Mouse (Mus musculus) MEL (cell line): ENCODE data around the gene Mfap3. TPM values are rescaled to one million over a fixed set of nuclear protein-coding genes. Genes with fewer than 3 reads are reported as not detected.

Source experiments
- DNase-seq: peaks from one replicate; pipeline ENCODE4 v3.0.0; 2011; ENCODE audit warnings: low read depth, low spot score
- H3K27ac ChIP-seq: 2 replicates; pipeline ENCODE4 v1.5.1; 2012; ENCODE audit warnings: low read depth, mild to moderate bottlenecking, control low read depth, low read length, moderate library complexity; ENCODE audit not compliant: control insufficient read depth
- H3K27me3 ChIP-seq, 2 experiments: fragments of 150-350 bp in 1 of 2; sonication (generic) in 1 of 2; 2 replicates each; pipeline ENCODE4 v1.6.1; 2012; ENCODE audit warnings: low read length in 2 of 2, mild to moderate bottlenecking in 2 of 2, improper control_type of control experiment in 1 of 2, moderate library complexity in 1 of 2; ENCODE audit not compliant: insufficient read depth in 2 of 2, control insufficient read depth in 1 of 2
- H3K36me3 ChIP-seq, 2 experiments: 2 replicates each; pipeline ENCODE4 v1.6.1; 2012 to 2014; ENCODE audit warnings: low read length in 2 of 2, improper control_type of control experiment in 1 of 2, inconsistent platforms in 1 of 2, mild to moderate bottlenecking in 1 of 2; ENCODE audit not compliant: insufficient read depth in 2 of 2, control insufficient read depth in 1 of 2
- H3K4me1 ChIP-seq, 2 experiments: fragments of 150-350 bp in 1 of 2; sonication (generic) in 1 of 2; 2 replicates each; pipeline ENCODE4 v1.6.1; 2012; ENCODE audit warnings: low read length in 2 of 2, improper control_type of control experiment in 1 of 2, mild to moderate bottlenecking in 1 of 2; ENCODE audit not compliant: insufficient read depth in 2 of 2, control insufficient read depth in 1 of 2
- H3K4me3 ChIP-seq, 2 experiments: fragments of 150-350 bp in 1 of 2; sonication (generic) in 1 of 2; 2 replicates each; pipeline ENCODE4 v1.5.1; 2012; ENCODE audit warnings: low read depth in 2 of 2, low read length in 2 of 2, mild to moderate bottlenecking in 2 of 2, moderate library complexity in 2 of 2, control low read depth in 1 of 2, improper control_type of control experiment in 1 of 2; ENCODE audit not compliant: control insufficient read depth in 1 of 2, insufficient read depth in 1 of 2
- H3K79me2 ChIP-seq: 2 replicates; pipeline ENCODE4 v1.6.1; 2012; ENCODE audit warnings: mild to moderate bottlenecking, low read length, moderate library complexity; ENCODE audit not compliant: control insufficient read depth, poor library complexity, insufficient read depth
- H3K9ac ChIP-seq: 2 replicates; pipeline ENCODE4 v1.6.1; 2012; ENCODE audit warnings: low read depth, mild to moderate bottlenecking, control low read depth, low read length, moderate library complexity; ENCODE audit not compliant: control insufficient read depth, poor library complexity, severe bottlenecking
- H3K9me3 ChIP-seq: fragments of 150-350 bp; sonication (generic); replicated peaks from 2 replicates; pipeline ENCODE4 v1.6.1; 2012; ENCODE audit warnings: mild to moderate bottlenecking, low read length, improper control_type of control experiment, moderate library complexity; ENCODE audit not compliant: insufficient read depth
- BHLHE40 ChIP-seq: IDR thresholded peaks from 2 replicates; pipeline ENCODE4 v1.6.1; 2012; ENCODE audit warnings: low read depth, mild to moderate bottlenecking, inconsistent platforms, low read length, improper control_type of control experiment, borderline replicate concordance
- CHD1 ChIP-seq: IDR thresholded peaks from 2 replicates; pipeline ENCODE4 v1.6.1; 2012; ENCODE audit warnings: low read depth, mild to moderate bottlenecking, inconsistent platforms, low read length, improper control_type of control experiment
- CHD2 ChIP-seq: IDR thresholded peaks from 2 replicates; pipeline ENCODE4 v1.6.1; 2011; ENCODE audit warnings: low read length, improper control_type of control experiment
- ELF1 ChIP-seq: IDR thresholded peaks from 2 replicates; pipeline ENCODE4 v1.6.1; 2014; ENCODE audit warnings: low read depth, mild to moderate bottlenecking, inconsistent platforms, low read length, improper control_type of control experiment, moderate library complexity
- EP300 ChIP-seq, 2 experiments: IDR thresholded peaks; 2 replicates each; pipeline ENCODE4 v1.6.1; 2011; ENCODE audit warnings: improper control_type of control experiment in 2 of 2, low read length in 2 of 2, low read depth in 1 of 2, mild to moderate bottlenecking in 1 of 2
- ETS1 ChIP-seq: IDR thresholded peaks from 2 replicates; pipeline ENCODE4 v1.6.1; 2012; ENCODE audit warnings: low read depth, mild to moderate bottlenecking, inconsistent platforms, low read length, improper control_type of control experiment, moderate library complexity
- GABPA ChIP-seq: IDR thresholded peaks from 2 replicates; pipeline ENCODE4 v1.6.1; 2012; ENCODE audit warnings: low read depth, mild to moderate bottlenecking, inconsistent platforms, low read length, improper control_type of control experiment, moderate library complexity
- GATA1 ChIP-seq: IDR thresholded peaks from 2 replicates; pipeline ENCODE4 v1.6.1; 2011; ENCODE audit warnings: low read depth, low read length, improper control_type of control experiment
- HCFC1 ChIP-seq: IDR thresholded peaks from 2 replicates; pipeline ENCODE4 v1.6.1; 2012; ENCODE audit warnings: low read depth, mild to moderate bottlenecking, inconsistent platforms, low read length, improper control_type of control experiment, moderate library complexity
- JUND ChIP-seq: IDR thresholded peaks from 2 replicates; pipeline ENCODE4 v1.6.1; 2011; ENCODE audit warnings: low read depth, mild to moderate bottlenecking, improper control_type of control experiment, low read length
- KAT2A ChIP-seq: conservative IDR thresholded peaks from 2 replicates; pipeline ENCODE4 v1.6.1; 2012; ENCODE audit warnings: low read depth, low read length, improper control_type of control experiment, inconsistent platforms
- MAFK ChIP-seq: IDR thresholded peaks from 2 replicates; pipeline ENCODE4 v1.6.1; 2011; ENCODE audit warnings: low read depth, mild to moderate bottlenecking, low read length, improper control_type of control experiment, borderline replicate concordance
- MAX ChIP-seq: IDR thresholded peaks from 2 replicates; pipeline ENCODE4 v1.6.1; 2011; ENCODE audit warnings: low read length, improper control_type of control experiment
- MAZ ChIP-seq: IDR thresholded peaks from 2 replicates; pipeline ENCODE4 v1.6.1; 2012; ENCODE audit warnings: low read depth, mild to moderate bottlenecking, inconsistent platforms, low read length, improper control_type of control experiment
- MEF2A ChIP-seq: IDR thresholded peaks from 2 replicates; pipeline ENCODE4 v1.6.1; 2014; ENCODE audit warnings: low read depth, mild to moderate bottlenecking, inconsistent platforms, low read length, improper control_type of control experiment; ENCODE audit not compliant: poor library complexity, insufficient replicate concordance, severe bottlenecking; ENCODE audit errors: extremely low read depth
- MXI1 ChIP-seq: IDR thresholded peaks from 2 replicates; pipeline ENCODE4 v1.6.1; 2011; ENCODE audit warnings: mild to moderate bottlenecking, low read depth, low read length, improper control_type of control experiment
- MYB ChIP-seq: IDR thresholded peaks from 2 replicates; pipeline ENCODE4 v1.6.1; 2011; ENCODE audit warnings: mild to moderate bottlenecking, low read depth, low read length, improper control_type of control experiment
- MYC ChIP-seq: IDR thresholded peaks from 2 replicates; pipeline ENCODE4 v1.6.1; 2011; ENCODE audit warnings: low read depth, mild to moderate bottlenecking, low read length, improper control_type of control experiment, moderate library complexity
- NELFE ChIP-seq: IDR thresholded peaks from 2 replicates; pipeline ENCODE4 v1.6.1; 2011; ENCODE audit warnings: low read depth, low read length, improper control_type of control experiment
- NRF1 ChIP-seq: IDR thresholded peaks from 2 replicates; pipeline ENCODE4 v1.6.1; 2014; ENCODE audit warnings: low read depth, mild to moderate bottlenecking, inconsistent platforms, low read length, improper control_type of control experiment, moderate library complexity; ENCODE audit not compliant: poor library complexity, insufficient read depth, severe bottlenecking
- POLR2A ChIP-seq, 2 experiments: IDR thresholded peaks; 2 replicates each; pipeline ENCODE4 v1.6.1; 2011 to 2012; ENCODE audit warnings: low read length in 2 of 2, mild to moderate bottlenecking in 2 of 2, control low read depth in 1 of 2, improper control_type of control experiment in 1 of 2, low read depth in 1 of 2, moderate library complexity in 1 of 2; ENCODE audit not compliant: control insufficient read depth in 1 of 2, insufficient read depth in 1 of 2, poor library complexity in 1 of 2
- POLR2AphosphoS2 ChIP-seq: IDR thresholded peaks from 2 replicates; pipeline ENCODE4 v1.6.1; 2011; ENCODE audit warnings: low read length, improper control_type of control experiment
- RAD21 ChIP-seq: IDR thresholded peaks from 2 replicates; pipeline ENCODE4 v1.6.1; 2011; ENCODE audit warnings: mild to moderate bottlenecking, low read depth, low read length, improper control_type of control experiment
- RCOR1 ChIP-seq: IDR thresholded peaks from 2 replicates; pipeline ENCODE4 v1.6.1; 2012; ENCODE audit warnings: low read depth, mild to moderate bottlenecking, inconsistent platforms, low read length, improper control_type of control experiment
- SIN3A ChIP-seq: IDR thresholded peaks from 2 replicates; pipeline ENCODE4 v1.6.1; 2012; ENCODE audit warnings: low read length, improper control_type of control experiment, inconsistent platforms
- SMC3 ChIP-seq: IDR thresholded peaks from 2 replicates; pipeline ENCODE4 v1.6.1; 2011; ENCODE audit warnings: low read depth, low read length, improper control_type of control experiment
- TAL1 ChIP-seq: IDR thresholded peaks from 2 replicates; pipeline ENCODE4 v1.6.1; 2012; ENCODE audit warnings: mild to moderate bottlenecking, inconsistent platforms, low read length, moderate library complexity, mixed read lengths
- TBP ChIP-seq: IDR thresholded peaks from 2 replicates; pipeline ENCODE4 v1.8.0; 2011; ENCODE audit warnings: low read depth, low read length, improper control_type of control experiment
- TCF12 ChIP-seq: IDR thresholded peaks from 2 replicates; pipeline ENCODE4 v1.6.1; 2014; ENCODE audit warnings: low read depth, mild to moderate bottlenecking, inconsistent platforms, low read length, improper control_type of control experiment, moderate library complexity
- UBTF ChIP-seq: IDR thresholded peaks from 2 replicates; pipeline ENCODE4 v1.6.1; 2012; ENCODE audit warnings: low read depth, mild to moderate bottlenecking, inconsistent platforms, low read length, improper control_type of control experiment, moderate library complexity, borderline replicate concordance; ENCODE audit not compliant: insufficient read depth
- USF1 ChIP-seq: IDR thresholded peaks from 2 replicates; pipeline ENCODE4 v1.6.1; 2014; ENCODE audit warnings: low read depth, mild to moderate bottlenecking, inconsistent platforms, low read length, improper control_type of control experiment, moderate library complexity
- USF2 ChIP-seq, 2 experiments: IDR thresholded peaks; 2 replicates each; pipeline ENCODE4 v1.6.1; 2011 to 2012; ENCODE audit warnings: improper control_type of control experiment in 2 of 2, low read length in 2 of 2, borderline replicate concordance in 1 of 2, inconsistent platforms in 1 of 2, low read depth in 1 of 2, mild to moderate bottlenecking in 1 of 2; ENCODE audit not compliant: insufficient read depth in 1 of 2
- ZKSCAN1 ChIP-seq: IDR thresholded peaks from 2 replicates; pipeline ENCODE4 v1.6.1; 2012; ENCODE audit warnings: low read depth, mild to moderate bottlenecking, inconsistent platforms, low read length, improper control_type of control experiment, moderate library complexity
- ZMIZ1 ChIP-seq: IDR thresholded peaks from 2 replicates; pipeline ENCODE4 v1.6.1; 2012; ENCODE audit warnings: low read depth, mild to moderate bottlenecking, inconsistent platforms, low read length, improper control_type of control experiment, moderate library complexity
- ZNF384 ChIP-seq: IDR thresholded peaks from 2 replicates; pipeline ENCODE4 v1.6.1; 2012; ENCODE audit warnings: low read depth, mild to moderate bottlenecking, inconsistent platforms, low read length, improper control_type of control experiment
- polyA plus RNA-seq, 2 experiments: library from polyadenylated mRNA; stranded (reverse) in 1 of 2; unstranded in 1 of 2; fragments of >175 nt in 1 of 2; fragments of >200 nt in 1 of 2; gene quantifications; 2 replicates each; pipeline versions ENCODE4 v1.2.1 to v1.2.4; 2012; ENCODE audit warnings: low replicate concordance in 2 of 2, low read depth in 1 of 2; ENCODE audit not compliant: insufficient read length in 2 of 2, insufficient read depth in 1 of 2, missing spikeins in 1 of 2
- total RNA-seq: library from RNA; depleted of rRNA; stranded (reverse); fragments of 300-350 nt; gene quantifications from 2 replicates; pipeline ENCODE4 v1.2.3, GENCODE M21; 2012; rRNA removed

Mfap3 gene
- 18.6 and 21.2 TPM in 2 replicates for total RNA-seq
- polyA plus RNA-seq = 10 to 100 TPM in 1 of 2 experiments, not detected in 1; 22.7 TPM

- H3K9ac ChIP-seq = peak within 1 kb of the TSS; percentile 60
- H3K79me2 ChIP-seq = peaks cover 30% of the 10 kb centered on the region
- H3K27ac ChIP-seq = peak within 1 kb of the TSS; percentile 8
- peak within 1 kb of the TSS; percentile 70 to 78 for H3K4me3 ChIP-seq
- no peaks in the 10 kb centered on the region for H3K9me3 ChIP-seq
- H3K27me3 ChIP-seq = no peaks in the 10 kb centered on the region
- DNase-seq = peak; percentile 96
- H3K4me1 ChIP-seq = peaks cover 3 to 14% of the 10 kb centered on the region in 2 experiments
- peaks cover 0 to 19% of the 10 kb centered on the region in 2 experiments for H3K36me3 ChIP-seq
- TF ChIP-seq MXI1 (peak; percentile 90), RAD21 (no peak), USF2 (IDR thresholded peaks at IDR 0.05; ENCODE audit: borderline replicate concordance in 1 of 2, insufficient read depth in 1 of 2, low read depth in 1 of 2, low read length in 2 of 2) (no peak), TBP (peak; percentile 49; the same call in 1 of the 2 replicates), BHLHE40 (no peak), ETS1 (peak; percentile 28; the same call in 1 of the 2 replicates), MAZ (peak; percentile 98), ZMIZ1 (peak; percentile 65), MAFK (0 out of 2 replicates have a peak, but pooled peaks have one; percentile 7), RCOR1 (peak; percentile 66), POLR2A (IDR thresholded peaks at IDR 0.05; ENCODE audit: control insufficient read depth in 1 of 2, insufficient read depth in 1 of 2, low read depth in 1 of 2, low read length in 2 of 2, poor library complexity in 1 of 2) (peak; percentile 82 to 91), NRF1 (0 out of 2 replicates have a peak, but pooled peaks have one; percentile 7), GATA1 (no peak), ELF1 (peak; percentile 98), SIN3A (peak; percentile 95), TCF12 (peak; percentile 28; the same call in 1 of the 2 replicates), MAX (0 out of 2 replicates have a peak, but pooled peaks have one; percentile 28), POLR2AphosphoS2 (peak; percentile 77), TAL1 (no peak), GABPA (no peak), EP300 (IDR thresholded peaks at IDR 0.05; ENCODE audit: low read depth in 1 of 2, low read length in 2 of 2) (peak in 1 of 2 experiments; percentile 48; a peak in 1 of 4 replicates), CHD1 (no peak), USF1 (peak; percentile 38; the same call in 1 of the 2 replicates), KAT2A (peak; percentile 85), ZKSCAN1 (no peak), ZNF384 (no peak), MEF2A (no peak), MYB (no peak), CHD2 (peak; percentile 70), UBTF (no peak), SMC3 (no peak), JUND (no peak), HCFC1 (peak; percentile 95), MYC (no peak), NELFE (peak; percentile 90)
Observed at GRCm38 (mm10) chr11:57518091-57518750, at the start of gene Mfap3, which contains the start of gene Fam114a2. Gene Mfap3, plus strand, starts transcription at chr11:57518664. Gene Fam114a2, minus strand, starts transcription at chr11:57518617.
